Mouse (Mus musculus) frontal cortex, adult (tissue): ENCODE measurements around the gene Grm1.

Experiments used
- ATAC-seq: cut with Nextera tagmentation; 2 replicates; pipeline ENCODE4 v1.9.2; 2017; ENCODE audit warnings: mild to moderate bottlenecking, moderate library complexity, mixed read lengths; ENCODE audit not compliant: low TSS enrichment

The Grm1 gene

DNA sequence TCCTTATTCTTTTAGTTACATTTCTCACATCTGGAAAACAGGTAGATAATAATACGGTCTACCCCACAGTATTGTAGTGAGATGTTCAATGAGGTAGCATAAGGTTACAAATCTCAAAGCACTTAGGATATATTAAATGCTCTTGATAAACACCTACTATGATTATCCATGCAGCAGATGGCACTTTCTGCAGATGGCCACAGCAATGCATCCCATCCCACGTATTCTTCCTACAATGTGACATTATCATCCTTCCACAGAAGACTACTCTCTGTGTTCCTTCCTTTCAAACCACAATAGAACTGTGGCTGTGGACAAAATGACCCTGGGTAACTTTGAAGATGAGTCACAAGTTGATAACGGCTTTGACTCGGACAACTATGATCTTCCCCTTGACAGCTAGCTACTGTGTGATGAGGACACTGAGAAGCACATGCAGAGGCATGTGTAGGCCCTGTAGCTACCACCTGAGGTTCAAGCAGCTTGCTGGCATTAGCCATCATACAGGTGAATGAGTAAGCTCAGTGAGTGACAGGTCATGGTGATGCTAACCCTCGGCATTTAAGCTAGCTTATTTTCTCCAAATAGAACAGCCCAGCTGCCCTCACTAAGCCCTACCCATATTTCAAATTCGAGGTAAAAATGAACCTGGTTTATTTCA lies 117.5 kb downstream of the Grm1 start:
- ATAC-seq, result peak; percentile 52

DNA sequence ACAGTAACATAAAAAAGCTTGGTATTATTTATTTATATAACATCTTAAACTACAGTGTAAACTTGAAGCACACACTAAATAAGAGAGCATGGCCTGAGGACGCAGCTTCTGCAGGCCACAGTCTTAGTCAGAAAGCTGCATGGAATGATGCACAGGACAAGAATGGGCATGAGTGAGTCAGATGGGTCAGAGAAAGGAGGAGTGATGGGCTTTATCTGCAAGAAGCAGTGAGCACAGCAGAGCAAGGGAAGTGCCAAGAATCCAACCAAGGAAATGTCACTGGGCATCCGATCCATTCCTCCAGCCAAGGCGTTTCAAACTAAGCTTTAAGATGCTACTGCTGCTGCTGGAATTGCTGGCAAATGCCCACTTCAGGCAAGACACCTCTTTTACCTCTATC lies 131.6 kb downstream of the Grm1 start:
- ATAC-seq, result no peak

DNA sequence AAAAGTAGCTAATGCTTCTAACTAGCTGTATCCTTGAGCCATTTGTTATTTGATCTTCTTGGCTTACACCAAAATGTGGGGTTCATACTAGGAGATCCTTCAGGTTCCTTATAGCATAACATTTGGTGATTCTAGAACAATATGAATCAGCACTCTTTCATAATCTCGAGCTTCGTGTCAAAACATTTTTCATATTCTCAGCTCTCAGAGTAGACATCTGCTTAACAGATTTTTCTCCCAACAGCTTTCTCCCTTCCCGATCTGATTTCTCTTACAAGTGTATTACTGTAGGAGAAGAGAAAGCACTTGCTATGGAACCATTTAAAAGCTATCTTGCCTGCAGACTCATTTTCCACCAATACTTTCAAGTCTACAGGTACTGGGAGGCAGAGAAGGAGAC lies 133.0 kb downstream of the Grm1 start:
- peak; percentile 91 for ATAC-seq

DNA sequence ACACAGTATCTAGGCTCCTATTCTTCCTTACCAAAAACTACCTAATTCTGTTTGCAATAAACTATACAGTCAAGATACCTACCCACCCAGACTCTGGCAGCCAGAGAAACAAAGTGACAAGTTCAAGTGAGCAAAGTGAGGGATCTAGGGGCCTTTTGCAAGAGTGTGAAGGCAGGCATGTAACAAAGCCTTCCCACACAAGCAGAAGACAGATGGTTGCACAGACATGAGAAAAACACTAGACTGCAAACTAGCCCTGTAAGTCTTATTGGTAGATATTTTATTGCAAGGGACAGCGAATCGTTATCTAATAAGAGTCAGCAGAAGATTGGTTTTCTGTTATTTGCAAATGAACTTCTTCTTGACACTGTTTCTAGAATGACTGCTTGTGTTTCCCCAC lies 134.6 kb downstream of the Grm1 start:
- ATAC-seq, result peak; percentile 20; the same call in 1 of the 2 replicates

DNA sequence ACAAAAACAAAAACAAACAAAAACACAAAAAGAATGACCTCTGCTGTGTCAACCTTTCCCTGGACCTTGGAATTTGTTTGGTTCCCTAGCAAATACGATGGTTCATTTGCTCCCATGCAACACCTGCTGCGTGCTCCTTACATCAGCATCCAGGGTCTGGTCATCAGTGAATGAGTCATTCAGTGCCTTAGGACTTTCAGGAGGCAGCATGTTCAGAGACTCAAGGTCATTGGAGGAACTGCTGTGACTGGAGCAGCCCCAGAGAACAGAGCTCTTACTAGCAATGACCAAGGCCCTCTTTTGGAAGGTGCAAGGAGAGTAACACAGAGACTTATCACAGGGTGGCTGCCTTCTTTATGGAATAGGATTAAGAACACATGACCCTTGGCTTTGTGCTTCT lies 138.2 kb downstream of the Grm1 start:
- no peak for ATAC-seq

DNA sequence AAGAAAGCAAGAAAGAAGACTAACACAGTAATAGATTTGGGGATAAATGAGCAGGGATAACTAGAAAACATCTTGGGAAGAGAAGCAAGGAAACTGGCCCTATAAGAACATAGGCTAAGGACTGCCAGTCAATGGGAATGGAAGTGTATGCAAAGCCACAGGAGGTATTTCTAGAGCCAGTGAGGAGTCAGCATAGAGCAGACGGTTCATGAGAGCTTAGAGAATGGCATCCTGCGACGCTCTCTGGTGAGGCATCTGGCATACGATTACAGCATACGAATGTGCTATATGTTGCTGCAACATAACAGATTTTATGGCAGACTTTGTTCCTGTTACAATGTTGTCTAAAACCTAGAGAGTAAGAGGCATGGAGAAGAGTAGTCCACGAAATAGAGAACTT lies 139.9 kb downstream of the Grm1 start:
- peak; percentile 89 for ATAC-seq

DNA sequence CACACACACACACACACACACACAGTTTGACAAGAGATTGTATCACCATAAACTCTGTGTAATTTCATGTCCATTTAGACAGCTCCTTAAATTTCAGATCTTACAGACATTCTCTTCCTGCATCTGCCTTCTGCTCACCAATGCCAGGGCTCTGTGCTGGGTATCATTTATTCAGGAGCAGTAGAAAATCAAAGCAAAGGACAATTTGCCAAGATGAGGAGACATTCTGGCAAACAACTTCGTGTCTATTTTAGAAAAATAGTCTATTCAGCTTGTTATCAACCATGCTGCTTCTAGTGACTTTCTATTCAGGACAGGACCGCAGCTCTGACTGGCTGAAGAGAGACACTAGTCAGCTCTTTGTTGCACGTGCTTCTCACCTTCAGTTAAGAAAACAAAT lies 146.3 kb downstream of the Grm1 start:
- 0 out of 2 replicates have a peak, but pooled peaks have one; percentile 41 for ATAC-seq

DNA sequence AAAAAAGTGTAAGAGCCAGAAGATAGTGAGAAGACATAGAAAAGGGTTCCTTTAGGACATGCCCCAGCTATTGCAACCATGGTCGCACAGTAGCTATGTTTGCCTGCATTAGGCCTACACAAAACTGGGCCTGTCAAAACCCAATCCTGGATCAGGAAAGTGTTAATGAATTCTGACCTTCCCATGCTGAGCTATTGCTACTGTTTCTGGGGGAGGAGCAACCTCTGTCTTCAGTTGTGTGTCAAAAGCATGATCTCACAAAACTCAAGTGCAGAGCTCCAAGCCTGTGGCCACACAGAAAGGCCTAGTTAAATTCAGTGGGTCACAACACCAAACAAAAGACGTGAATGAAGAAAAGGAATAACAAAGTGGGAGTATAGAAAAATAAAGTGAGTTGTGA lies 152.5 kb downstream of the Grm1 start:
- ATAC-seq, result no peak

DNA sequence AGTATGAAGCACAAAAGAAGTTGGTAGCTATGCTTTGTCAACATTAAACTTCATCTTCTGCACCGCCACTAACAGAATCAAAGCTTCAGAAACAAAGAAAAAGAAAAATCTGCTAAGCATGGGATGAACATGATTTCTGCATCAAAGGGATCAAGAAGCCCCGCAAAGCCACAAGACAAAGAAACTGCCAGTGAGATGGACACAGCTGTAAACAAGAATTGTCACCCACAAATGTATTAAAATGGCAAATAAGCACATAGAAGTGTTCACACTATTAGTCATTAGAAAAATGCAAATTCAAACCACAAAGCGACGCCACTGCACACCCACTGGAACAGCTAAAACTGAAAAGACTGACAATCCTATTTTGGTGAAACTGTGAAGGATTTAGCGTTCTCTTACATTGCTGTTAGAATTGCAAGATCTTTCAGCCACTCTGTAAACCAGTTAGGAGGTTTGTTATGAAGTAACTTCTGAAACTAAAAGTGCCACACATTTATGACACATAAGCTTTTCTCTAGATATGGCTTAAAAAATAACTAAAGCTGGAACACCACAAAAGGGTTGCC lies 153.3 kb downstream of the Grm1 start:
- peak; percentile 90 for ATAC-seq

DNA sequence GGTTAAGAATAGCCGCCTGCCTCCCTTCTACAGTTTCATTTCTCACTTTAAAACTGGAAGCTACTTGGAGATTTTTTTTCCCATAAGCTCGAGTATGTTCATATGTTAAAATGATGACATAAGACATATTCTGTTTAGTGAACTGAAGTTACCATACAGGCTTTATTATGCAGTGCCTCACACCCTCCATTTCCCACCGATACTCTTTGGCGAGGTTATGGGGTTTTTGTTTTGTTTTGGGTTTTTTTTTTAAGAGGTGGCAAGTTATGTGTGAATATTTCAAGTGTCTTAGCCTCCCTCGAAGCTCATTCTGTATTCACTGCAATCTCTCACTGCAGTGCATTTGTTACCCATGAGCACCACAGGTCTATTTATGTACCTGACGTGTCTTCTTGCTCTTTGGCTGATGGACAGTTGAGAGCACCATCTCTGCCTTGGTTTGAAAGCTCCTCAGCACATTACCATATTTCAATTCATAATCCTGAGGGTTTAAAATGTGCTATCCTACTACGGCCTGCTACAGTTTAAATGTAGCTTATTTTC lies 164.2 kb downstream of the Grm1 start:
- ATAC-seq, result peak; percentile 91

DNA sequence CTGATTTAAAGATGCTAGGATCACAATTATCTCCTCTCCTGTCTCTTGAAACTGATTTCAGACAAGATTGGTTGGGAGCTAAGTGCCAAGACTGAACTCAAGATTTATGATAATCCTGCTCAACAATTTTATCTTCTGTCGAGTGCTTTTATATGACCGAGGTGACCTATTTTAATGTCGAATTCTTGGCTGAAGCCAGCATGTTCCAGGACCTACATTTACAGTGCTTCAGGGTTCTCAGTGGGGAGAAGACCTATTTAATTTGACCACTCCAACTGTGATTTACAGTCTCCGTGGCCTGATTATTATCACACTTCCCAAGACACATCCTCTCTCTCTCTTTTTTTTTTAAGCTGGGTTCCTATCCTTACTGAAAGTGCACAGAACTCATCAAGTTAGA lies 168.5 kb downstream of the Grm1 start:
- no peak for ATAC-seq

DNA sequence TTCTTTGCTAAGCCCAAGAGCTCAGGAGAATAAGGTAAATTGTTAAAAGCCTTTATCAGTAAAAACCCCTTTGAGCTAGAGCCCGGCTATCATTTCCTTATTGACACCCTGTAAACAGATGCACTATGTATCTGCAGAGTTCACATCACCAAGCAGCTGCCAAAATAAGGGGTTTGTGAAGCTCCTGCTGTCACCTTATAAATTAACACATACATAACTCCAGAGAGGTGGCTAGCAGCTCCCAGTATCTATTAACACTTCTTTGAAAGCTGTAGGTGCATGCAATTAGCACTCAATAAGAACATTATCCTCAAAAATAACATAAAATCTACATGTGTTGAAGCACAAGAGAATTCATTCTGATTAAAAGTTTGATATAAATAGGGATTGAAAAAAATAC lies 191.9 kb downstream of the Grm1 start:
- ATAC-seq, result no peak

DNA sequence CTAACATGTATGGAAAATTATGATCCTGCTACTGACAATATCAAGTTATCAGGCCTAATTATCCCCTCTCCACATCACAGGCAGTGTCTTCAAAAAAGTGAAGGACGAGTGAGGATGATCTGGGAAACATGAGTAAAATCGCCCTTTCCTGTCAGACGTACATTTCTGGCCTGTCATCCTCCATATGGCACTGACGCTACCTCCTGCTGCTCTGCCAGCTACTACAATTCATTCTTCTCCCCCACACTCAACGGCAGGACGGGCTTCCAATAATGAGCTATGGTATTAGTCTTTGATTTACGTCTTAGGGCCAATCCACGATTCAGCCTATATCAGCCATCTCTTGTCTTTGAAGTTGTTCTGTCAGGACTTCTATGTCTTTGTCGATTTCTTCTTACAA lies 193.6 kb downstream of the Grm1 start:
- no peak for ATAC-seq

DNA sequence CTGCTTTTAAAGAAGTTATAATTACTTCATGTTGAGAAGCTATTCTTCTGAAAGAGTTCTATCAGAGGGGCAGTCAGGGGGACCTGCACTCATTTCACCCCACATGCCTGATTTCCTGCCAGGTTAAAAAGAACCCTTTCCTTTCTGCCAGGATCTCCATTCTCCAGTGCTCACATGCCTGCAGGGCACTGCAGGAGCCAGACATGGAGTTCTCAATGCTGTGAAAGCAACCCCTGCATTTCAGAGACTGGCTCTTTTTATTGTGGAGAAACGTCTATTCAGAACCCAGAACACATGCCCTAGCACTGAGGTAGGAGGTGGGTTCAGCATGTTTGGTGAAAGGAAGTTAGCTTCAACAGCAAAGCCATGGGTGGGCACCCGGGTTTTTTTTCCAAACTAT lies 197.2 kb downstream of the Grm1 start:
- ATAC-seq, result no peak; the same call in 1 of the 2 replicates

DNA sequence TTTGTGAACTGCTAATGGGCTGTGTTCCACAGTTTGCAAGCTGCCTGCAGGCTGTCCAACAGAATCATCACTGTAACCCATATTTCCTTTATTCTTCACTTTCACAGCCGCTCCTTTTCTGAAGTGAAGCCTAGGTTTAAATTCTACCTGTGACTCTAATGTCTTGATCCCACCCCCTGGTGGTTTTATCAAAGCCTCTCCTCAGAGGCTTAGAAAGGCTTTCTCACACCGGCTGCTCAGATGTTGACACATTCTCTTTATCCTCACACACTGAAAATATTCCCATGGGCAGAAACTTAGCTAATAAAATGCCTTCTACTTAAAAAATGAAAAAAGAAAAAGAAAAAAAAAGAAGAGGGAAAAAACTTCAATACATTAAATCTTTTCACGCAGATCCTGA lies 210.0 kb downstream of the Grm1 start:
- no peak for ATAC-seq

DNA sequence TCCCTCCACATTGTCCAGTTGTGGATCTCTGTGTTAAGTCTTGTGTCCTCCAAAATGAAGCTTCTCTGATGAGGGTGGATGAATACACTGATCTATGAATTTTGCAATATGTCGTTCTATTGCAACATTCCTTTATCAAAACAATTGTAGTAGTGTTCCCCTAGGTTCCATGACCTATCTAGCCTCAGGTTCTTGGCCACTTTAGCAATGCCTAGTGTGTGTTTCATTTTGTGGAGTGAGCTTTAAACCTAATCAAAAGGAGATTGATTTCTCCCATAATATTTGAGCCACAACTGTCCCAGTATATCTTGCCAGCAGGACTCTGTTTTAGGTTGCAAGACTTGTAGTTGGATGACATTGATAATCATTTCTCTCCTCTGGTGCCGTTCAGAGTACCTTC lies 211.9 kb downstream of the Grm1 start:
- ATAC-seq, result no peak

DNA sequence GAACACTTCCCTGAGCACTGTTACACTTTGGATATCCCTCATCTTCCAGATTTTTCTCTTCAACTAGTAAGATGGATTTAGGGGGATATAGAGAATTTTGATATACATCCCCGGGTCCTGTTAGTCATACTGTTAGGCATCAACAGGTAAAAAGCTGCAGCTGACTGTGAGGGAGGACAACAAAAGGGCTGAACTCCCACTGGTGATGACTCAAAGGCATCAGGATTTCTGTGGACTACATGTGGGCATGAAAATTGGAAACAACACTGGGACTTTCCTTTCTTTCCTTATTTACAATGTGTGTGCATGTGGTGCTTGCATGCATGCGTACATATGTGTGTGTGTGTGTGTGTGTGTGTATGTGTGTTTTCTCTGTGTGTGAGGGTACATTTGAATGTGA lies 215.9 kb downstream of the Grm1 start:
- ATAC-seq, result peak; percentile 69

DNA sequence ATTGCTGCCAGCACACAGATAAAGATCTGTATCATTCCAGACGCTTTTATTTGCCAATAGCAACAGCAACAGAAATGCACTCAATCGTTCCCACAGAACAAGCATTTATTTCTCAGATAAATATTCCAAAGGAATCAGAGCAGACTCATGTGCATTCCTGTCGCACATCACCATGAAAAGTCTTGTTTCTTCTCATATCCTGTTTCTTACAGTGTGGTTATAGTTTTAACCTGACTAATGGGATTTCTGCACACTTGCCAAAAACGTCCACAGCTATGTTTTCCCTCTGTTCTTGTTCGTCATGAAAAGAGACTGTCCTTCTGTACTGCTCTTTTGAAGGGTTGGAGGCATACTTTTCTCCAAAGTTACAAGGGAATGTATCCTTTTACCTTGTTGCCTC lies 217.4 kb downstream of the Grm1 start:
- ATAC-seq, result no peak

DNA sequence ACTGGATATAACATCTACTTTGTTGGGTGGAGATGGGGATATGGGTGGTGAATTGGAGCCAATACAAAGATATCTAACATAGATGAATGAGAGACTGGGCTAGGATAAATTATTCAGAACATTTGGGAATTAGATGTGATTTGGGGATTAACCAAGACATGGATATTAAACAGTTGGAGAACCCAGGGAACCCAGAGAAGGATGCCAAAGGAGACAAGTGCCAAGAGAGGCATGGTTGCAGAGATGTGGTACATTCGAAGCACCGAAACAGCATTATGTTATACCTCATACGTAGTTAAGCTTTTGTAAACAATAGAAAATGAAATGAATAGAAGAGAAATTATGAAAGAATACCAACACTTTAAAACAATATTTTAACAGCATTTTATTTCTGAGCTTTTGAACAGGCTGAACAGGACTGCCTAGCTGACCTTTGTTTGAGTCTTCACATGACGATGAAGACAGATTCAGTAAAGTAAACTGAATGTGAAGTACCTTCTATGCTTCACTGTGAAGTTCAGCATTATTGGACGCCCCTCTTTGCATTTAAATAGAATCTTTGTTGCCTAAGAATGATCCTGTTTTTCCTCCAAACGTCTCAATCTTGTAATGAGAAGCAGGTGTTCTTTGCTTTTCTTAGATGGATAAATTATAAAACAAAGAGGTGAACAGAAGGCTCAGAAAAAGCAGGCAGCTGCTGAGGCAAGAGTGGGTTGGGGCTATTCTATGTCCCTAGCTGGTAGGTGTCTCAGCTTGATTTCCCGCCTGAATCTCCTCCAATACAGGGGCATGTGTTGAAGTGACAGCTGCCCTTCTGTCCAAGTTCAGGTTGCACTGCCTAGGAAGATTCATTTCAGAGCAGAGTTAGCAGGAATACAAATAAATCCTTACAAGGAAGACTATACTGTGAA lies 234.5 kb downstream of the Grm1 start:
- peak; percentile 27; the same call in 1 of the 2 replicates for ATAC-seq

DNA sequence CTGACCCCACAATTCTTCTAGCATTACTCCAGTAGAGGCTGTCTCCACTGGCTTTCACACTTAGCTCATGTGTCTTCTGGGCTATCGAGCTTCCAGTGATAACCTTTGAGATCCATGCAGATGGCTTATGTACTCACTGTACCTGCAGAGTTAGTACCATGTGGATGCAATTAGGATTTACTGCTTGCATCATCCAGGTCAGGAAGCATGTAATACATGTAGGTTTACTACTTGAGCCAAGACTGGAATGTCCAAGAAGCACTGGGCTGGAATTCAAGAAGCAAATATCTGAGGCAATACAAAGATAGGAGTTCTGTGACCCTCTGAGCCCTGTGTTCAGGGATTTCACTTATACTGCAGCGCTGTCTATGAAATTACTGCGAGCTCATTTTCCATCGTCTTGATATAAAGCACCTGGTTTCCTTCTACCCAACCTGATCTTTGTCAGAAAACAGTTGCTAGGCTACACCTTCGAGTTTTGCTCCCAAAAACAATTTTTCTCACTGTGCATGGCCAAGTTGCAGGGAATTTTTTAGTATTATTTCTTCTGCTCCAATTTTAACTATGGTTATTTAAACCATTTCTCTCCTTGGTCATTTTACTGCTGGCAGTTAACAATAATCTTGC lies 237.0 kb downstream of the Grm1 start:
- ATAC-seq, result no peak

DNA sequence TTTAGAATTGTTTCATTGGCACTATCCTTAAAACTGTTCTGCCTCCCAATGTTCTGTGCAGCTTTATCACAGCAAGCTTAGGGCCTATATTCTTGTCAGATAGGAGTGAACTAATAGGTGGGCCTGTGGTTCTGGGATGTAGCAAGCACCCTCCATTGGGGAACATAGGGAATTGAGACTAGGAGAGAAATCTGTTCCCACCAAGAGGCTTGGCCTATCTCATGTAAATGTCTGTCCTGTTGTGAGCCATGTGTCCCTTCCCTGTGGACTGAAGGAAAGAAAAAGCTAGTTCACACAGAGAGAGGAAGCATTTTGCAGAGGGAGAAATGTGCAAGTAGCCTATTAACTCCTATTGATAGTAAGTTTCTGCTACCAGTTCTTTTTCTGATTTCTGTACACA lies 246.8 kb downstream of the Grm1 start:
- no peak for ATAC-seq

DNA sequence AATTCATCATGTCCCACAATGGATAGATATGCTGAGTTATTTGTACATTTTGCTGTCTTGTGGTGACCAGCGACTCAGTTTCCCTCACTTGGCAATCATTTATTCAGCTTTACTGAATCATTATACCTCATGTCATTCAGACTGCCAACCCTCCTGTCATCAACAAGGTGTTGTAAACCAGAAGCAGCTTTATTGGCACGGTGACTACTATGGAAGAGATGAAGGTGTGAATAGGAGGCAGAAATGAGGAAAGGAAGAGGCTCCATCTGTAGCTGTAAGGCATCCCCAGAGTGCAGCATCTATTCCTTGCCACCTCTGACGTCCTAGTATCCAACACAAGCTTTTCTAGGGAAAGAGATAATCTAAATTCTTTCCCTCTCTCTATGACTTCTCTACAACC lies 247.3 kb downstream of the Grm1 start:
- ATAC-seq, result no peak
